Mouse (Mus musculus): ENCODE measurements around the gene Mdfi. TPM values are rescaled to one million over a fixed set of nuclear protein-coding genes. Genes with fewer than 3 reads are reported as not detected.

Mdfi gene
- polyA plus RNA-seq, 1 experiment from 2014 or later: 2.0 TPM

GRCm38 (mm10) chr17:47766407-47767043 lies 68.0 kb downstream of the Mdfi start:
- Histone ChIP-seq H3K27ac (ENCODE audit: low read length) (no peak overlapping the region), H3K4me3 (replicated peaks; ENCODE audit: low read length) (no peak overlapping the region), H3K4me1 (replicated peaks; ENCODE audit: control insufficient read depth, insufficient read depth, low read length) (peaks cover 13% of the 10 kb centered on the region; the same call in 1 of the 2 replicates), H3K9ac (replicated peaks; ENCODE audit: low read depth, low read length) (no peak overlapping the region), H3K27me3 (replicated peaks; ENCODE audit: control insufficient read depth, insufficient read depth, low read length) (no peaks in the 10 kb centered on the region), H3K36me3 (ENCODE audit: control insufficient read depth, insufficient read depth) (no peaks in the 10 kb centered on the region), H3K4me2 (ENCODE audit: low read length) (no peak overlapping the region), H3K9me3 (ENCODE audit: control insufficient read depth, low read length) (no peaks in the 10 kb centered on the region)
- ATAC-seq: no peak
- 85% methylated on average over 6 of the region's 6 CpGs for WGBS

GRCm38 (mm10) chr17:47765986-47766385 lies 68.5 kb downstream of the Mdfi start:
- Histone ChIP-seq H3K4me3 (replicated peaks; ENCODE audit: low read length) (no peak overlapping the region), H3K9me3 (ENCODE audit: control insufficient read depth, low read length) (no peaks in the 10 kb centered on the region), H3K9ac (replicated peaks; ENCODE audit: low read depth, low read length) (no peak overlapping the region), H3K4me2 (ENCODE audit: low read length) (no peak overlapping the region), H3K36me3 (ENCODE audit: control insufficient read depth, insufficient read depth) (no peaks in the 10 kb centered on the region), H3K4me1 (replicated peaks; ENCODE audit: control insufficient read depth, insufficient read depth, low read length) (peaks cover 13% of the 10 kb centered on the region; the same call in 1 of the 2 replicates), H3K27ac (ENCODE audit: low read length) (no peak overlapping the region), H3K27me3 (replicated peaks; ENCODE audit: control insufficient read depth, insufficient read depth, low read length) (no peaks in the 10 kb centered on the region)
- no peak for ATAC-seq
- WGBS: 76% methylated on average over 4 of the region's 4 CpGs

Other genes starting within 250 kb of the Mdfi start
- gene Bysl, start 223.2 kb downstream of the Mdfi start, polyA plus RNA-seq (2015; fragmentation: Nextera tagmentation; extraction: Ambion mirVana): 32.9 and 36.1 TPM in 2 replicates
- 51.6 and 51.8 TPM in 2 replicates for gene Med20, start 223.1 kb downstream of the Mdfi start, polyA plus RNA-seq (2015; fragmentation: Nextera tagmentation; extraction: Ambion mirVana)
- gene Gm20517, start 223.1 kb downstream of the Mdfi start, polyA plus RNA-seq (2015; fragmentation: Nextera tagmentation; extraction: Ambion mirVana): 2.3 and 2.9 TPM in 2 replicates
- 8.6 and 9.1 TPM in 2 replicates for gene Usp49, start 204.0 kb downstream of the Mdfi start, polyA plus RNA-seq (2015; fragmentation: Nextera tagmentation; extraction: Ambion mirVana)
- 228 and 241 TPM in 2 replicates for gene Tomm6, start 146.3 kb downstream of the Mdfi start, polyA plus RNA-seq (2015; fragmentation: Nextera tagmentation; extraction: Ambion mirVana)
- gene Frs3, start 145.7 kb downstream of the Mdfi start, polyA plus RNA-seq (2015; fragmentation: Nextera tagmentation; extraction: Ambion mirVana): 21.3 and 27.1 TPM in 2 replicates
- gene Gm21981, start 140.2 kb downstream of the Mdfi start, polyA plus RNA-seq (2015; fragmentation: Nextera tagmentation; extraction: Ambion mirVana): 0.48 and 0.60 TPM in 2 replicates
- gene Prickle4, start 140.0 kb downstream of the Mdfi start, polyA plus RNA-seq (2015; fragmentation: Nextera tagmentation; extraction: Ambion mirVana): 0.54 and 1.0 TPM in 2 replicates
- not detected in 2 replicates for gene Pgc, start 107.8 kb downstream of the Mdfi start, polyA plus RNA-seq (2015; fragmentation: Nextera tagmentation; extraction: Ambion mirVana)
- gene Tfeb, start 97.7 kb downstream of the Mdfi start, polyA plus RNA-seq (2015; fragmentation: Nextera tagmentation; extraction: Ambion mirVana): 2.2 TPM in 2 replicates
- 29.1 and 29.6 TPM in 2 replicates for gene Foxp4, start 90.0 kb upstream of the Mdfi start, polyA plus RNA-seq (2015; fragmentation: Nextera tagmentation; extraction: Ambion mirVana)
- not detected in 2 replicates for gene 1700122O11Rik, start 203.6 kb upstream of the Mdfi start, polyA plus RNA-seq (2015; fragmentation: Nextera tagmentation; extraction: Ambion mirVana)

Data from forebrain, embryonic 16.5 days (tissue).